Mouse (Mus musculus): Measurements from ENCODE around the gene Gstm7. TPM values are rescaled to one million over a fixed set of nuclear protein-coding genes. Genes with fewer than 3 reads are reported as not detected.
A peak's percentile ranks its signal among the peaks of the same experiment; 100 is the strongest.

Gstm7 gene
- polyA plus RNA-seq, 1 experiment from 2014 or later, result 13.0 TPM

GRCm38 (mm10) chr3:107917783-107918408 lies 13.7 kb downstream of the Gstm7 start:
- Histone ChIP-seq H3K36me3 (ENCODE audit: control insufficient read depth, insufficient read depth) (no peaks in the 10 kb centered on the region), H3K9me3 (ENCODE audit: control insufficient read depth) (no peaks in the 10 kb centered on the region), H3K4me3 (ENCODE audit: low read depth, low read length) (no peak overlapping the region), H3K27me3 (replicated peaks; ENCODE audit: control insufficient read depth, insufficient read depth, low read length) (no peaks in the 10 kb centered on the region), H3K4me1 (replicated peaks; ENCODE audit: control insufficient read depth, insufficient read depth, low read length) (no peaks in the 10 kb centered on the region), H3K9ac (ENCODE audit: low read depth, low read length) (no peak overlapping the region), H3K4me2 (replicated peaks; ENCODE audit: low read depth) (no peak overlapping the region), H3K27ac (ENCODE audit: low read depth, low read length) (no peak overlapping the region)
- ATAC-seq, result peak; percentile 39; the same call in 1 of the 2 replicates
- peak; percentile 90 for TF ChIP-seq CTCF (IDR thresholded peaks at IDR 0.05; ENCODE audit: low read depth)
- 59% methylated on average over 7 of the region's 7 CpGs for WGBS

GRCm38 (mm10) chr3:107917097-107917496 lies 14.5 kb downstream of the Gstm7 start:
- 88% methylated on average over 3 of the region's 3 CpGs for WGBS
- no peak for ATAC-seq
- no peaks in the 10 kb centered on the region for H3K4me1 ChIP-seq (replicated peaks; ENCODE audit: control insufficient read depth, insufficient read depth, low read length)

GRCm38 (mm10) chr3:107916674-107917073 lies 14.9 kb downstream of the Gstm7 start:
- TF ChIP-seq CTCF (IDR thresholded peaks at IDR 0.05; ENCODE audit: low read depth), result peak; percentile 15
- 46% methylated on average over 15 of the region's 15 CpGs for WGBS
- Histone ChIP-seq H3K27me3 (replicated peaks; ENCODE audit: control insufficient read depth, insufficient read depth, low read length) (no peaks in the 10 kb centered on the region), H3K4me2 (replicated peaks; ENCODE audit: low read depth) (no peak overlapping the region), H3K36me3 (ENCODE audit: control insufficient read depth, insufficient read depth) (no peaks in the 10 kb centered on the region), H3K9me3 (ENCODE audit: control insufficient read depth) (no peaks in the 10 kb centered on the region), H3K4me3 (ENCODE audit: low read depth, low read length) (no peak overlapping the region), H3K9ac (ENCODE audit: low read depth, low read length) (no peak overlapping the region), H3K27ac (ENCODE audit: low read depth, low read length) (peak overlapping the region; percentile 79), H3K4me1 (replicated peaks; ENCODE audit: control insufficient read depth, insufficient read depth, low read length) (no peaks in the 10 kb centered on the region)
- ATAC-seq, result peak; percentile 66

More at GRCm38 (mm10) chr3:107917097-107917496, 14.5 kb downstream of the Gstm7 start:
- no peaks in the 10 kb centered on the region for H3K36me3 ChIP-seq (ENCODE audit: control insufficient read depth, insufficient read depth)
- no peak overlapping the region for H3K27ac ChIP-seq (ENCODE audit: low read depth, low read length)
- no peak overlapping the region for H3K9ac ChIP-seq (ENCODE audit: low read depth, low read length)
- TF ChIP-seq CTCF (IDR thresholded peaks at IDR 0.05; ENCODE audit: low read depth), result peak; percentile 43
- H3K4me3 ChIP-seq (ENCODE audit: low read depth, low read length), result no peak overlapping the region
- H3K27me3 ChIP-seq (replicated peaks; ENCODE audit: control insufficient read depth, insufficient read depth, low read length), result no peaks in the 10 kb centered on the region
- no peak overlapping the region for H3K4me2 ChIP-seq (replicated peaks; ENCODE audit: low read depth)
- no peaks in the 10 kb centered on the region for H3K9me3 ChIP-seq (ENCODE audit: control insufficient read depth)

- Histone ChIP-seq H3K27me3 (replicated peaks; ENCODE audit: control insufficient read depth, insufficient read depth, low read length) (no peaks in the 10 kb centered on the region), H3K9me3 (ENCODE audit: control insufficient read depth) (no peaks in the 10 kb centered on the region), H3K27ac (ENCODE audit: low read depth, low read length) (no peak overlapping the region), H3K4me2 (replicated peaks; ENCODE audit: low read depth) (no peak overlapping the region), H3K4me1 (replicated peaks; ENCODE audit: control insufficient read depth, insufficient read depth, low read length) (peaks cover 8% of the 10 kb centered on the region; the same call in 1 of the 2 replicates), H3K4me3 (ENCODE audit: low read depth, low read length) (no peak overlapping the region), H3K9ac (ENCODE audit: low read depth, low read length) (no peak overlapping the region), H3K36me3 (ENCODE audit: control insufficient read depth, insufficient read depth) (no peaks in the 10 kb centered on the region)
- WGBS, result 46% methylated on average over 6 of the region's 6 CpGs
- ATAC-seq, result no peak
- no peak for TF ChIP-seq CTCF (IDR thresholded peaks at IDR 0.05; ENCODE audit: low read depth)
Observed at GRCm38 (mm10) chr3:107905942-107906341, 25.7 kb downstream of the Gstm7 start.

GRCm38 (mm10) chr3:107900955-107901673 lies 30.5 kb downstream of the Gstm7 start:
- Histone ChIP-seq H3K9ac (ENCODE audit: low read depth, low read length) (no peak overlapping the region), H3K4me3 (ENCODE audit: low read depth, low read length) (no peak overlapping the region), H3K27ac (ENCODE audit: low read depth, low read length) (no peak overlapping the region), H3K27me3 (replicated peaks; ENCODE audit: control insufficient read depth, insufficient read depth, low read length) (no peaks in the 10 kb centered on the region), H3K4me1 (replicated peaks; ENCODE audit: control insufficient read depth, insufficient read depth, low read length) (0 out of 2 replicates have a peak, but pooled peaks cover 2% of the 10 kb centered on the region), H3K36me3 (ENCODE audit: control insufficient read depth, insufficient read depth) (peaks cover 11% of the 10 kb centered on the region; the same call in 1 of the 2 replicates), H3K4me2 (replicated peaks; ENCODE audit: low read depth) (no peak overlapping the region), H3K9me3 (ENCODE audit: control insufficient read depth) (no peaks in the 10 kb centered on the region)
- 54% methylated on average over 11 of the region's 11 CpGs for WGBS
- TF ChIP-seq CTCF (IDR thresholded peaks at IDR 0.05; ENCODE audit: low read depth), result no peak
- no peak for ATAC-seq

- ATAC-seq, result no peak
- H3K27me3 ChIP-seq (replicated peaks; ENCODE audit: control insufficient read depth, insufficient read depth, low read length), result no peaks in the 10 kb centered on the region
- 0 out of 2 replicates have a peak, but pooled peaks cover 2% of the 10 kb centered on the region for H3K4me1 ChIP-seq (replicated peaks; ENCODE audit: control insufficient read depth, insufficient read depth, low read length)
Observed at GRCm38 (mm10) chr3:107898691-107899090, 32.9 kb downstream of the Gstm7 start.

More at GRCm38 (mm10) chr3:107898691-107899090, 32.9 kb downstream of the Gstm7 start:
- H3K27ac ChIP-seq (ENCODE audit: low read depth, low read length), result no peak overlapping the region
- no peak overlapping the region for H3K9ac ChIP-seq (ENCODE audit: low read depth, low read length)
- 94% methylated on average over 13 of the region's 13 CpGs for WGBS
- no peak for TF ChIP-seq CTCF (IDR thresholded peaks at IDR 0.05; ENCODE audit: low read depth)
- peaks cover 11% of the 10 kb centered on the region; the same call in 1 of the 2 replicates for H3K36me3 ChIP-seq (ENCODE audit: control insufficient read depth, insufficient read depth)
- no peak overlapping the region for H3K4me3 ChIP-seq (ENCODE audit: low read depth, low read length)
- H3K4me2 ChIP-seq (replicated peaks; ENCODE audit: low read depth), result no peak overlapping the region
- H3K9me3 ChIP-seq (ENCODE audit: control insufficient read depth), result no peaks in the 10 kb centered on the region
